Mouse (Mus musculus) neutrophil, adult 59 days (primary cell): ENCODE data around the gene 1700018G05Rik. TPM values are rescaled to one million over a fixed set of nuclear protein-coding genes. Genes with fewer than 3 reads are reported as not detected.

Experiments
- total RNA-seq, 2 experiments: library from RNA; stranded (reverse); gene quantifications; 1 replicate in 1 of 2; 2 replicates in 1 of 2; pipeline ENCODE4 v1.2.4; 2023

1700018G05Rik gene
- total RNA-seq = not detected

GRCm38 (mm10) chrX:102928072-102928471, at the start of gene 1700018G05Rik:
1700018G05Rik (plus strand) TSS chrX:102928372.

GRCm38 (mm10) chrX:102908587-102908986, 19.6 kb upstream of the 1700018G05Rik start, which contains the start of the genes Dmrtc1a and 1700011M02Rik:
Dmrtc1a (minus strand) TSS chrX:102908687.
1700011M02Rik (plus strand) TSS chrX:102908905.

Other genes starting within 250 kb of the 1700018G05Rik start
- not detected for gene Gm3880, start 241.4 kb upstream of the 1700018G05Rik start, total RNA-seq
- gene Gm9112, start 220.7 kb upstream of the 1700018G05Rik start, total RNA-seq = not detected
- gene Dmrtc1b, start 220.5 kb upstream of the 1700018G05Rik start, total RNA-seq = not detected
- gene Dmrtc1c1, start 125.4 kb upstream of the 1700018G05Rik start, total RNA-seq = not detected
- not detected for gene Dmrtc1c2, start 73.8 kb upstream of the 1700018G05Rik start, total RNA-seq
- gene 1700031F05Rik, start 60.4 kb upstream of the 1700018G05Rik start, total RNA-seq = not detected
- not detected for gene Dmrtc1a, start 19.7 kb upstream of the 1700018G05Rik start, total RNA-seq
- not detected for gene 1700011M02Rik, start 19.5 kb upstream of the 1700018G05Rik start, total RNA-seq